Mouse (Mus musculus): Measurements from ENCODE around the gene Mitf.

Mitf gene

DNA sequence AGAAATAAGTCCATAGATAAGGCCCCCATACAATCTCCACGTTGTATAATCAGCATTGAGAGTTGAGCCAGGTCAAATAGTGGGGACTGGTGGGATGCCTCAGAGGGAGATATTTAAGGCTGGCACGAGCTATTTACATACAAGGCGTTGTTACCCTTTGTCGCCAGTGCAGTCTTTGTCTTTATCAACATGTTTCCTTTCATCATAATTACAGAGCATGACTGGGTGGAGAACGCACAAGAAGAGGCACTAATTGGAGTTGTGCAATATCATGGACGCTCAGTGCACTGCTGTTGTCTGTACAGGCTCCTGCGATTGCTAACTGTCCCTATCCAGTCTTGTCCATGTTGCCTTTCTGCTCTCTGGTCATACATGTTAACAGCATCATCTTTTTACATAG is 15.0 kb downstream of the Mitf start:
- no peak for DNase-seq (ENCODE audit: low spot score)

GRCm38 (mm10) chr6:97826642-97827275 is 19.9 kb downstream of the Mitf start:
- no peak for DNase-seq (ENCODE audit: low spot score)

DNA sequence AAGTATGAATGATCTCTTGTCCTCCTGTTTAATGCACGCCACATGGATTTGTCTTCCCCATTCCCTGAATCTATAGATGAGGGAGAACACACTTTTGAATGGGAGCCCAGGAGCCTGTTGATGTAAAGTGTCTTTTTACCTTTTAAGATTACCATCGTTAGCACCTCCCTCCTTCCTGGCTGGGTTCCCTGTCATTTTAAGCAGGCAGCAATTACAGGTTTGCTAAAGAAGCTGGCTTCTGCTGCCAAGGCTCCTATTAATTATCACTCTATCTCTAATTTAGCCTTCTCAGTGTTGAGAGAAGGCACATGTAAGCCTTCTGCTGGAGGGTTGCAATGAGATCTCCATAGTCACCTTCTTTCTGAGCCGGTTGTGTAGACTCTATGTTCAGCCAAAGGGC is 21.2 kb downstream of the Mitf start:
- DNase-seq (ENCODE audit: low spot score) = no peak

- no peak for DNase-seq (ENCODE audit: low spot score)
Observed at GRCm38 (mm10) chr6:97828822-97829719, 22.2 kb downstream of the Mitf start.

DNA sequence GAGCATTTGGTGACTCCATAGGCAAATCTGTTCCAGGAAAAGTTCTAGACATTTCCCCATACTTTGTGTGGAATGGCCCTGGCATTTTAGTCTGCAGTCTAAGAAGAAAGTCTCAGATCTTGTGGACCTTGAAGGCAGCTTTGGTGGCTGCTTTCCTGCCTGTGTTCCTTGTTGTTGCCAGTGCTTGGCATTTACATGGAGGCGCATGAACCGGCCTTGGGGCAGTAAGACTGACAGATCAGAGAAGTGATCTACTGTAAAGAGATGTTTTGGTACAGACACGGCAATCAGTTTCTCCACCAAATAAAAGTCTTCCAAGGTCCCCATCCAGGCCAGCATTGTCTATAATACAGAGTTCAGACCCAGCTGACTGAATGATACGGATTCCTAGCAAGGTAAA is 25.6 kb downstream of the Mitf start:
- no peak for DNase-seq (ENCODE audit: low spot score)

GRCm38 (mm10) chr6:97836176-97836575 is 29.3 kb downstream of the Mitf start:
- no peak for DNase-seq (ENCODE audit: low spot score)

- DNase-seq (ENCODE audit: low spot score) = no peak
Observed at GRCm38 (mm10) chr6:97837711-97838110, 30.9 kb downstream of the Mitf start.

DNA sequence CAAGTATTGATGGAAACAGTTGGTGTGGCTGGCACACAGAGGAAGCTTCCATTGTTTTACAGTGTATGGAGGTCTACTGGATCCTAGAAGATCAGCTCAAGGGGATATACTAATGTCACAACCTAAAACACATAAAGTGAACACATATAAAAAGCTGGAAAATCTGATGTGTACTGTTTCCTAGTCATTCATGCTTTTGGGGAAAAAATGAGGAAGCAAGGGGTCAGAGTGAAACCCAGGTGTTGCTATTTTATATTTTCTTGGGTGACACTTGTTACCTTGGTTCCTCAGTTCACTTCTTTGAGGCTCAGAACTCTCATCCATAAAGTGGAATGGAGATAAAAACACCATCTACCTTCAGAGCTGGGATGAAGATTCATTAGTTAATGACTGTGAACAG is 32.7 kb downstream of the Mitf start:
- DNase-seq (ENCODE audit: low spot score) = no peak

DNA sequence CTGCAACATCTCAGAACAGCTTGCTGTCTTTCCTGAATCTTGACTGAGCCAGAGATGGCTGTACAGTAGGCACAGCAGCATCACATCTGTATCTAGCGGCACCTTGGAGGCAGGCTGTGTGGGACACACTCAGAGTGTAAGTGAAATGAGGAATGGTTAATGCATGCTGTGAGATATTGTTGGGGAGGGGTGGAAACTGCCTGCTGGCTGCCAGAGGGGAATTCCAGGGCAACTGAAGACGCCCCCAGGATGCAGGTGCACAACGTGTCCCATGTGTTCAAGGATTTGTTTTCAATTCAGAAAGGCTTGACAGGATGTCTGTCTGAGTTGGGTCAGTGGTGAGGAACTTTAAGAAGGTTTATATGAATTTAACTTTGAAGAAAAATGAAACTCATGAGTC is 37.3 kb downstream of the Mitf start:
- DNase-seq (ENCODE audit: low spot score) = no peak

DNA sequence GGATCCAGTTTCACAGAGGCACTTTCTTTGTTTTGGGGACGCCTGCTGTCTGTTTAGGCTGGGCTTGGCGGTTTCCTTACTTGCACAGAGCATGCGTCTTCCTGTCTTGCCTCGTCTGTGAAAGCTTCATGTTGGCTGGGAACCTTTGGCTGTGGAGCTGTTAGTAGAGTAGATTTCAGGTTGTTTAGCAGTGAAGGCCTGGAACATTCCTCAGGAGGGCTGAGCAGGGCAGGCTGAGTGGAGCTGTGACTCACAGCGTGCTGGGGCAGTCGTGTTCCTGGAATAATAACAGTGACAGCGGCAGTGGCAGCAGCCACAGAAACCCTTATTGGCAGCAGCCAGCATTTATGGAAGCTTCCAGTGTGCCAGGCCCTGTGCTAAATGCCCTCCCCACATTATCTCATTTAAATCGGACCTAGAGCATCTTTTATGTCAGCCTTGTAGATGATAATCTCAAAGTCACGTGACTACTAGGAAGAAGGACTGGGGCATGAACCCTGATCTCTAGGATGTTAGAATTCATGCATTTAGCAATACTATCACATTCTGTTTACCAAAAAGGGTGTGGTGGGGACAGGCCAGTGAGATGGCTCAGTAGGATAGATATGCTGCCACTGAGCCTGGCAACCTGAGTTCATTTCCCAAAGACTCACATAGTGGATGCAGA is 41.5 kb downstream of the Mitf start:
- DNase-seq (ENCODE audit: low spot score) = peak; percentile 20

- no peak for DNase-seq (ENCODE audit: low spot score)
Observed at GRCm38 (mm10) chr6:97854236-97854635, 47.4 kb downstream of the Mitf start.

DNA sequence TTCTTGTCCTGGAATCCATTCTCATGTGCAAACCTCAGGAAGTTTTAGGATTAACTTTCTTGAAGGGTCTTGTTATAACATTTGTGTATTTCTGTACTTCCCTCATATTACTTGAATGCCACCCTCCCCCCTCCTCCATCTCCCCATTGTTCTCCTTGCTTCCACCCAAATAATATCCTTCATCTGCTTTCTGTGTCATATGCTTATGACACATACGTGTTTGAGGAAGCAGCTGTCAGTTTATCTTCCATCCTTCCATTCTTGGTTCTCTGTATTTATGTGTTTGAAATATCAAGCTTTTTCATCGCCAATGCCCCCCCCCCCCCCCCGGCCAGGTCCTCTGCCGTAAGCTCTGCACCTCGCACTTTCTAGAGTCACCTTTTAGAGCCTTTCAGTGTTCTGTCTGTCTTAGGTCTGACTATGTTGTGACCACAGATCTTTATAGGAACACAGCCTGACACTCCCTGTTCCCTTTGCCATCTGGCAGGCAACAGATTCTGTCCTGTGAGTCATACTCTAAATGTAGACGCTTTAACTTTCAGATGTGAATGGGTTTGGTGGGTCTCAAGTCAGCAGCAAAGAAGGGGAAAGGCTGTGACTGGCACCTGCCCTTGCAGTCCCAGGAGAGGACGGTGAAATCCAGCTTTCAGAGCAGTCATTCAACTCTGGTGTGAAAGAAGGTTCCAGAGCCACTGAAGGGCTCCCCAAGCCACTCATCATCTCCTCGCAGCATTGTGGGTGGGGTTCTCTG is 48.7 kb downstream of the Mitf start:
- DNase-seq (ENCODE audit: low spot score) = no peak

GRCm38 (mm10) chr6:97856502-97856901 is 49.6 kb downstream of the Mitf start:
- DNase-seq (ENCODE audit: low spot score) = no peak

GRCm38 (mm10) chr6:97857690-97858089 is 50.8 kb downstream of the Mitf start:
- DNase-seq (ENCODE audit: low spot score) = no peak

GRCm38 (mm10) chr6:97866575-97866974 is 59.7 kb downstream of the Mitf start:
- no peak for DNase-seq (ENCODE audit: low spot score)

- DNase-seq (ENCODE audit: low spot score) = no peak
Observed at GRCm38 (mm10) chr6:97868005-97868404, 61.2 kb downstream of the Mitf start.

DNA sequence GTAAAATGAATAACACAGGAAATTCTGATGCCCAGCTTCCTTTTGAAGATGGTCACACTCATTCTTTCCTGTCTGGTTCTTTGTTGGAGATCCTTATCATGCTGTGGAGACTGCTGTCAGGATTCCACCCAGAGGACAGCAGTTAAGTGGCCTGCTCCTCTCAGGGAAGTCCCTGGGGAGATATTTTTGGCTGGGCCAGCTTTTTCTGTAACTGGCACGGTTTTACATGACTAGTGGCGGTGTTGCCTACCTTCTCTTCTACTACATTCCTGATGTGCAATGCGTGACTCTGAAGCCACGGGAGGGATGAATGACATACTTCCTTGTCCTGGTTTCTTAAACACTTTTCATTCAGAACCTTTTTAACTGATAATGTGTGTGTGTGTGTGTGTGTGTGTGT is 63.1 kb downstream of the Mitf start:
- no peak for DNase-seq (ENCODE audit: low spot score)

DNA sequence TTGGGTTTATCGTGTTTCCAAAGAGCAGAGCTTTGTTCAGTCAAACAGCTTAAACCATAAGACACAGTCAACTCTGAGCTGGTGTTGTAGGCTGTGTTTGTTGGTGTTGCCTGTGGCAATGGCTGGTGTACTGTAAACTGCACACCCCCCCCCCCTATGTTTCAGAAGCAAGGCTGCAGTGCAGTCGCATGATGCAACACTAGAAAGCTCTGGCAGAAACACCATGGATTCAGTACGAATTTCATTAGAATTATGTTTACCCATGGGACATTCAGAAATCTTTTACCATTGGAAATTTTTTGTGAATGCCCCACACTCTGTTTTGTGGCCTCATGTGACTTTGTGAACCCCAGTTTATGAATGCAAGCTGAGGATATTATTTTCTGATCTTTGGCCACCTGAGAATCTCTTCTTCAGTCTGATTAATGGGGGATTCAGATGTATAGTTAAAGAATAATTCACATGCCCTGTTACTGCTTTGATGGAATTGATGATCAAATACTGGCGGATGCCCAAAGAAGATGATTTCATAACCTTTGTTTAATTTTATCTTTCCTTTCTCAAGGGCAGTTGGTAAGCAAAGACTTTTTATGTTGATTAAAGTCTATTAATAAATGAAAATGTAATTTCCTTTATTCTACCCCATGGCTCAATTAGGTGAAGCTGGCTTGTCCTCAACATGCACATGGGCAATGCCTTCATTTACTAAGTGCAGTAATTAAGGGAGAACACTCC is 64.6 kb downstream of the Mitf start:
- DNase-seq (ENCODE audit: low spot score) = no peak

- no peak for DNase-seq (ENCODE audit: low spot score)
Observed at GRCm38 (mm10) chr6:97873102-97873501, 66.2 kb downstream of the Mitf start.

DNA sequence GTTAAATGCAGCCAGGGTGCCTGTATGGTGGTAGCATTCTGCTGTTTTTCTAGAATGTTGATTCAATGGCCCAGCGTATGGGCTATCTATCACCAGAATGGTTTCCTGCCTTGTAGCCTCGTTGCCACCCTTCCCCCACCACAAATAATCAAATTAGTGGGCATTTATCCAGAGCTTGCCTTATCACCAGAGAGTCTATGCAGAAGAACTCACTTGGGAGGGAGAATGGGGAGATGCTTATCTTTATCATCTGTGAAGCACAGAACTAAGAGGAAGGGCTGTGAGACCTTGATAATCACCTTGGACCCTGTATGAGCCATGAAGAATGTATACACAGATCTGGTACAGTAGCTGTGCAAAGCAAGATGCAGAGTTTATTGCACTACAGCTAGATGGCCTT is 70.1 kb downstream of the Mitf start:
- no peak for DNase-seq (ENCODE audit: low spot score)

DNA sequence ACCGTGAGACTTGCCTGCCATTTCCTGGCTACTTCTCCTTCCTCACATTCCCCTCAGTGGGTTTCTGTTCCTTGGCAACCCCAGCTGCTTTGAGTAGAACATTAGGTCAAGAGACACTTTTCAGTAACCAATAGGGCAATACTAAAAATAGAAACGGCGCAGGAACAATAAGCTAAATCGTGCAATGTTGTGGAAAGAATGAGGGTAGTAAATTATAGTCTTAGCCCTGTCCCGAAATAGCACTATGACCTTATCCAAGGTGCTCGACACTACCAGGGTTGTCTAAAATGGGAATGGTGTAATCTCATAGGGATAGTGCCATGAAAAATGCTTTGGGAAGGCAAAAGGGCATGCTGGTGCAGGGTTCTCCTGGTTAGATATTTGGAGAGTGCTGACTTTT is 70.6 kb downstream of the Mitf start:
- DNase-seq (ENCODE audit: low spot score) = no peak

DNA sequence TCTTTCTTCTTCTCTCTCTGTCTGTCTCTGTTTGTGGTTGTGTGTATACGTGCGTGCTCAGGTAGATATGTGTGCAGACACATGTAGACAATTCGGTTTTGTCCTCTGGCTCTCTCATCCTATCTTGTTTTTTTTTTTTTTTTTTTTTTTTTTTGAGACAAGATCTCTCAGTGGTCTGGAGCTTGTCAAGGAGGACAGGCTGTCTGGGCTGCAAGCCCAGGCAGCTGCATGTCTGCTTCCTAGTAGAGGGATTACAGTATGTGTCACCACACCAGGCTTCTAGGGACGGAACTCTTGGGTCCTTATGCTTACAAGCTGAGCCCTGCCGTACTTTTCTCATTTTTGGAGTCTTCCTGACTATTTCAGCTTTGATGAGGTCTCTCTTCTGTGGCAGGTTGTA is 73.5 kb downstream of the Mitf start:
- no peak for DNase-seq (ENCODE audit: low spot score)

Data from ovary, adult 18-20 months (tissue).